Mouse (Mus musculus) MEL (cell line): ENCODE data around the gene Layn.

Experiments
- CTCF ChIP-seq, 3 experiments: IDR thresholded peaks in 2 of 3; conservative IDR thresholded peaks in 1 of 3; 2 replicates each; pipeline ENCODE4 v1.5.1; 2011 to 2012; ENCODE audit warnings: low read length in 3 of 3, low read depth in 2 of 3, mild to moderate bottlenecking in 2 of 3, improper control_type of control experiment in 1 of 3, inconsistent platforms in 1 of 3, mixed read lengths in 1 of 3, moderate library complexity in 1 of 3; ENCODE audit not compliant: control insufficient read depth in 1 of 3, insufficient read depth in 1 of 3, poor library complexity in 1 of 3, severe bottlenecking in 1 of 3
- EP300 ChIP-seq, 2 experiments: IDR thresholded peaks; 2 replicates each; pipeline ENCODE4 v1.6.1; 2011; ENCODE audit warnings: improper control_type of control experiment in 2 of 2, low read length in 2 of 2, low read depth in 1 of 2, mild to moderate bottlenecking in 1 of 2
- ETS1 ChIP-seq: IDR thresholded peaks from 2 replicates; pipeline ENCODE4 v1.6.1; 2012; ENCODE audit warnings: low read depth, mild to moderate bottlenecking, inconsistent platforms, low read length, improper control_type of control experiment, moderate library complexity
- MAZ ChIP-seq: IDR thresholded peaks from 2 replicates; pipeline ENCODE4 v1.6.1; 2012; ENCODE audit warnings: low read depth, mild to moderate bottlenecking, inconsistent platforms, low read length, improper control_type of control experiment
- MEF2A ChIP-seq: IDR thresholded peaks from 2 replicates; pipeline ENCODE4 v1.6.1; 2014; ENCODE audit warnings: low read depth, mild to moderate bottlenecking, inconsistent platforms, low read length, improper control_type of control experiment; ENCODE audit not compliant: poor library complexity, insufficient replicate concordance, severe bottlenecking; ENCODE audit errors: extremely low read depth
- NELFE ChIP-seq: IDR thresholded peaks from 2 replicates; pipeline ENCODE4 v1.6.1; 2011; ENCODE audit warnings: low read depth, low read length, improper control_type of control experiment
- POLR2A ChIP-seq, 2 experiments: IDR thresholded peaks; 2 replicates each; pipeline ENCODE4 v1.6.1; 2011 to 2012; ENCODE audit warnings: low read length in 2 of 2, mild to moderate bottlenecking in 2 of 2, control low read depth in 1 of 2, improper control_type of control experiment in 1 of 2, low read depth in 1 of 2, moderate library complexity in 1 of 2; ENCODE audit not compliant: control insufficient read depth in 1 of 2, insufficient read depth in 1 of 2, poor library complexity in 1 of 2
- POLR2AphosphoS5 ChIP-seq: IDR thresholded peaks from 2 replicates; pipeline ENCODE4 v1.6.1; 2012; ENCODE audit warnings: low read depth, borderline replicate concordance, mild to moderate bottlenecking, inconsistent platforms, low read length, moderate library complexity, mixed read lengths
- RCOR1 ChIP-seq: IDR thresholded peaks from 2 replicates; pipeline ENCODE4 v1.6.1; 2012; ENCODE audit warnings: low read depth, mild to moderate bottlenecking, inconsistent platforms, low read length, improper control_type of control experiment
- USF1 ChIP-seq: IDR thresholded peaks from 2 replicates; pipeline ENCODE4 v1.6.1; 2014; ENCODE audit warnings: low read depth, mild to moderate bottlenecking, inconsistent platforms, low read length, improper control_type of control experiment, moderate library complexity
- ZC3H11A ChIP-seq: IDR thresholded peaks from 2 replicates; pipeline ENCODE4 v1.6.1; 2012; ENCODE audit warnings: low read depth, mild to moderate bottlenecking, inconsistent platforms, low read length, improper control_type of control experiment

DNA sequence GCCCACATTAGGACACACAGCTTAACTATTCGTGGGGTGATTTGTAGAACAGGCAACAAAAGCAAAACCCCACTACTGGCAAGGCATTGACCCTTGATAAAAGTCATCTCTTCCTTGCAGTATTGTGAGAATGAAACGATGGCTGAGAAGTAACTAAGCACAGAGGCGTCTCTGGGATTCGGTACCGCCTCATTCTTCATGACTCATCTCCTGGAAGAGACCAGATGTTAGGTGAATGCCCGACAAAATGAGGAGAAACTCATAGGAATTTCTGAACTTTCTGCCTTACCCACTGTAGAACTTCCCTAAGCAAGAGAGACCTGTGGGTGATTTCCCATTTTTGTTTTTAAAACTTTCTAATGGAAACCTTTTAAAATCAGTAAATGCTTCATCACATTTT lies 34.8 kb downstream of the Layn start:
- TF ChIP-seq POLR2AphosphoS5, result no peak
- TF ChIP-seq MEF2A, result no peak
- no peak for TF ChIP-seq POLR2A (IDR thresholded peaks at IDR 0.05; ENCODE audit: control insufficient read depth in 1 of 2, insufficient read depth in 1 of 2, low read depth in 1 of 2, low read length in 2 of 2, poor library complexity in 1 of 2)
- no peak for TF ChIP-seq ZC3H11A
- TF ChIP-seq ETS1, result no peak
- no peak for TF ChIP-seq RCOR1
- no peak for TF ChIP-seq CTCF (IDR thresholded peaks at IDR 0.05 in 2 of 3, conservative IDR thresholded peaks at IDR 0.05 in 1 of 3; ENCODE audit: control insufficient read depth in 1 of 3, insufficient read depth in 1 of 3, low read depth in 2 of 3, low read length in 3 of 3, poor library complexity in 1 of 3, severe bottlenecking in 1 of 3)
- TF ChIP-seq NELFE, result no peak
- TF ChIP-seq USF1, result no peak
- no peak for TF ChIP-seq MAZ
- TF ChIP-seq EP300 (IDR thresholded peaks at IDR 0.05; ENCODE audit: low read depth in 1 of 2, low read length in 2 of 2), result no peak
